Mouse (Mus musculus) E14TG2a.4 (cell line): ENCODE measurements around the gene Gpm6b.

Source experiments
- CTCF ChIP-seq: conservative IDR thresholded peaks from 2 replicates; pipeline ENCODE4 v1.5.1; 2014; ENCODE audit warnings: low read length
- NANOG ChIP-seq: IDR thresholded peaks from 2 replicates; pipeline ENCODE4 v1.6.1; 2014; ENCODE audit warnings: borderline replicate concordance, low read length, mixed read lengths
- POU5F1 ChIP-seq: IDR thresholded peaks from 2 replicates; pipeline ENCODE4 v1.6.1; 2014; ENCODE audit warnings: low read length, borderline replicate concordance

- TF ChIP-seq CTCF: no peak
- no peak for TF ChIP-seq NANOG
- TF ChIP-seq POU5F1: no peak
Observed at GRCm38 (mm10) chrX:166302791-166303190, 64.1 kb downstream of the Gpm6b start.
